Mouse (Mus musculus): ENCODE data around the gene Muc4. TPM values are rescaled to one million over a fixed set of nuclear protein-coding genes. Genes with fewer than 3 reads are reported as not detected.

Gene Muc4
- polyA plus RNA-seq, 2 experiments = 0.04 TPM; not detected in 1

DNA sequence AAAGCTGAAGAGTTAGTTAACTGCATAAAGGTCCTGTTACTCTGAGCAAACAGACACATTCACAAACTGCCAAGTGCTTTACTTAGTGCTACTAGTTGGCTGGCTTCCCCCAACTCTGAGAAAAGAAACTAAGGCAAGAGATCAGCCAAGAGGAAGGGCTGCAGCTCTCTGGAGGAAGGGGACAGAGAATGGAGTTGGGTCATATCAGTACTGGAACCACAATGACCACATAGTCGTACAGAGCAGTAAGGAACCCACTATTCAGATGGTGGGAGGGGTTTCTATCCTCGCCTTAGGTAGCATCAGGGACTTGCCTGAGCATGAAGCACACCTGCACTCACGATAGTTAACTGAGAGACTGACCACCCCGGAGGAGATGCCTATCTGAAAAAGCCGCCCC is 87.2 kb downstream of the Muc4 start:
- peaks cover 54% of the 10 kb centered on the region for H3K36me3 ChIP-seq (ENCODE audit: control insufficient read depth, insufficient read depth, low read length)
- no peak overlapping the region for H3K4me3 ChIP-seq (replicated peaks; ENCODE audit: low read length)
- H3K4me1 ChIP-seq (ENCODE audit: control insufficient read depth, insufficient read depth, low read length) = no peaks in the 10 kb centered on the region
- no peak overlapping the region for H3K27ac ChIP-seq (replicated peaks; ENCODE audit: low read depth, low read length)
- H3K9ac ChIP-seq (ENCODE audit: low read depth, low read length, severe bottlenecking) = no peak overlapping the region
- DNase-seq (ENCODE audit: low spot score) = no peak
- no peaks in the 10 kb centered on the region for H3K27me3 ChIP-seq (ENCODE audit: control insufficient read depth, insufficient read depth, low read length)
- no peak for ATAC-seq (ENCODE audit: low FRiP score, low read depth)
- H3K4me2 ChIP-seq (replicated peaks; ENCODE audit: low read depth, low read length, severe bottlenecking) = no peak overlapping the region
- no peaks in the 10 kb centered on the region for H3K9me3 ChIP-seq (ENCODE audit: control insufficient read depth, low read length)
- 80% methylated on average over 5 of the region's 5 CpGs for WGBS
- TF ChIP-seq POLR2A (IDR thresholded peaks at IDR 0.05; ENCODE audit: borderline replicate concordance, extremely low read depth, insufficient read depth, insufficient read length) = no peak

DNA sequence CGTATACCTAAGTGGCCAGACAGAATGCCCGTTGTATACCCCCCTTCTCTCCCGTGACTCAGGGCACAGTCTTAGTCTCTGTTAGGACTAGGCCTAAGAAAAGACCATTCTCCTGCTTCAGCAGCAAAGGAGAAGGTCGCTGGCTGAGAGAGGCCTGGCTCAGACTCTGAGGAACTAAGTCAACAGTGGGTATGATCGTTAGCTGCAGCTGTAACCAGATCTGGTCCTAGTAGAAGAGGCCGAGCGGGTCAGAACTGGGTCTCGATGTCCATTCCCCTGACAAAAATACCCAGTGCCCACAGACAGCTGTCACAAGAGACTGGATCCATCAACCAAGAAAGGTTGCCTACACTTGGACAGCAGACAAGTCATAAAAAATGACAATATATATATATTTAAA is 87.8 kb downstream of the Muc4 start:
- Histone ChIP-seq H3K9ac (ENCODE audit: low read depth, low read length, severe bottlenecking) (no peak overlapping the region), H3K4me3 (replicated peaks; ENCODE audit: low read length) (no peak overlapping the region), H3K27ac (replicated peaks; ENCODE audit: low read depth, low read length) (no peak overlapping the region), H3K27me3 (ENCODE audit: control insufficient read depth, insufficient read depth, low read length) (no peaks in the 10 kb centered on the region), H3K36me3 (ENCODE audit: control insufficient read depth, insufficient read depth, low read length) (peaks cover 60% of the 10 kb centered on the region), H3K4me1 (ENCODE audit: control insufficient read depth, insufficient read depth, low read length) (no peaks in the 10 kb centered on the region), H3K9me3 (ENCODE audit: control insufficient read depth, low read length) (no peaks in the 10 kb centered on the region), H3K4me2 (replicated peaks; ENCODE audit: low read depth, low read length, severe bottlenecking) (no peak overlapping the region)
- no peak for ATAC-seq (ENCODE audit: low FRiP score, low read depth)
- no peak for DNase-seq (ENCODE audit: low spot score)
- no peak for TF ChIP-seq POLR2A (IDR thresholded peaks at IDR 0.05; ENCODE audit: borderline replicate concordance, extremely low read depth, insufficient read depth, insufficient read length)
- 80% methylated on average over 8 of the region's 8 CpGs for WGBS

DNA sequence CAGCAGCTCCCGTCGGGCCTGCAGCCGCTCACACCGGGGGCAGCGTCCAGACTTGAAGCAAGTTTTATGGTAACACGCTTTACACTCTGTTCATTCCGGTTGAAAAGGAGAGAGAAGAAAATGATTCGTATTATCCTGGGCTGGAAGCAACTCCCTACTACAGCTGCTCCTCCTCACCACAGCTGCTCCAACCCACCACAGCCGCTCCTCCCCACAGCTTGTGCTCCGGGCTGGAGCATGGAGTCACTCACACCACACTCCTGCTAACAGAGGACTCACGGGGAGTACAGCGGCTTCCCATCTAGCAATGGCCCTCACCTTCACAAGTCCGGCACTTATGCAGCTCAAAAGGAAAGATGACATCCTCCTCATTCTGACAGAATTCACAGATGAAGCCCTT is 88.4 kb downstream of the Muc4 start:
- H3K4me3 ChIP-seq (replicated peaks; ENCODE audit: low read length) = no peak overlapping the region
- DNase-seq (ENCODE audit: low spot score) (no peak), ATAC-seq (ENCODE audit: low FRiP score, low read depth) (no peak)
- no peaks in the 10 kb centered on the region for H3K9me3 ChIP-seq (ENCODE audit: control insufficient read depth, low read length)
- H3K4me2 ChIP-seq (replicated peaks; ENCODE audit: low read depth, low read length, severe bottlenecking) = no peak overlapping the region
- H3K27me3 ChIP-seq (ENCODE audit: control insufficient read depth, insufficient read depth, low read length) = no peaks in the 10 kb centered on the region
- H3K36me3 ChIP-seq (ENCODE audit: control insufficient read depth, insufficient read depth, low read length) = peaks cover 66% of the 10 kb centered on the region
- no peak overlapping the region for H3K27ac ChIP-seq (replicated peaks; ENCODE audit: low read depth, low read length)
- no peaks in the 10 kb centered on the region for H3K4me1 ChIP-seq (ENCODE audit: control insufficient read depth, insufficient read depth, low read length)
- no peak for TF ChIP-seq POLR2A (IDR thresholded peaks at IDR 0.05; ENCODE audit: borderline replicate concordance, extremely low read depth, insufficient read depth, insufficient read length)
- H3K9ac ChIP-seq (ENCODE audit: low read depth, low read length, severe bottlenecking) = no peak overlapping the region
- WGBS = 86% methylated on average over 13 of the region's 13 CpGs

DNA sequence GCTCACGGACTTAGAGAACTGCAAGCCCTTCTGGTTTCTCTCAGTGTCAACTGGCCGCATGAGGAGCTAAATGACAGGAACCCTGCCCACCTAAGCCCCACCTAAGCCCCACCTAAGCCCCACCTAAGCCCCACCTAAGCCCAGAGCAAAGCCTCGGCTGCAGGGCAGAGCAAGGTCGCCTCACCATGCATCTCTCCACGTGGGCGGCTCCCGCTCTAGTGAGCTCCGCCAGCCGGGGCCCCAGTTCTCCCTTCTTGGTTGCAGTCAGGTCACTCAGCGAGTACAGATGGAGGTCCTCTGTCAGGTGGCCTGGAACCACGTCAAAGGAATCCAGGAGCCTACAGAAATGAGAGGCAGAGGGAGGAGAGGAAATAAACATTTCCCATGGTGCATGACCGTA is 89.7 kb downstream of the Muc4 start:
- Histone ChIP-seq H3K9me3 (ENCODE audit: control insufficient read depth, low read length) (no peaks in the 10 kb centered on the region), H3K4me1 (ENCODE audit: control insufficient read depth, insufficient read depth, low read length) (no peaks in the 10 kb centered on the region), H3K27ac (replicated peaks; ENCODE audit: low read depth, low read length) (no peak overlapping the region), H3K4me2 (replicated peaks; ENCODE audit: low read depth, low read length, severe bottlenecking) (no peak overlapping the region), H3K27me3 (ENCODE audit: control insufficient read depth, insufficient read depth, low read length) (no peaks in the 10 kb centered on the region), H3K36me3 (ENCODE audit: control insufficient read depth, insufficient read depth, low read length) (peaks cover 70% of the 10 kb centered on the region), H3K4me3 (replicated peaks; ENCODE audit: low read length) (no peak overlapping the region), H3K9ac (ENCODE audit: low read depth, low read length, severe bottlenecking) (no peak overlapping the region)
- DNase-seq (ENCODE audit: low spot score) (no peak), ATAC-seq (ENCODE audit: low FRiP score, low read depth) (no peak)
- 70% methylated on average over 12 of the region's 12 CpGs for WGBS
- TF ChIP-seq POLR2A (IDR thresholded peaks at IDR 0.05; ENCODE audit: borderline replicate concordance, extremely low read depth, insufficient read depth, insufficient read length) = no peak

DNA sequence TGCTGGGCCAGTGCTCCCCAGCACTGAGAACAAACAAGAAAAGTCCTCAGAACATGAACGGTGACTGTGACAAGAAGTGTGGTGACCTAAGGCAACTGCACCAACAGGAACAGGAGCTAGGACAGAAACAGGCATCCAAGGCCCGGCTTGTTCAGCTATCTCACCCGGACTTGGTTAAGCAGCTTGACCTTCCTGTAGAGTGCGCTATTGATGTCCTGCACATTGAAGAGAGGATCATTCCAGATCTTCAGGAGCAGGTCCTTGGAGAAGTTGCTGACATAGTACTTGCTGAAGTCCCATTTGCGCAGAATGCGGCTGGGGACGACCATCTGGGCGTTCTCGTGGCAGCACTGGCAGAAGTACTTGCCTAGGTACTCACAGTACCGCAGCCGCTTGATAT is 90.8 kb downstream of the Muc4 start:
- Histone ChIP-seq H3K9ac (ENCODE audit: low read depth, low read length, severe bottlenecking) (no peak overlapping the region), H3K36me3 (ENCODE audit: control insufficient read depth, insufficient read depth, low read length) (peaks cover 69% of the 10 kb centered on the region), H3K27ac (replicated peaks; ENCODE audit: low read depth, low read length) (no peak overlapping the region), H3K4me2 (replicated peaks; ENCODE audit: low read depth, low read length, severe bottlenecking) (no peak overlapping the region), H3K4me3 (replicated peaks; ENCODE audit: low read length) (no peak overlapping the region), H3K4me1 (ENCODE audit: control insufficient read depth, insufficient read depth, low read length) (no peaks in the 10 kb centered on the region), H3K27me3 (ENCODE audit: control insufficient read depth, insufficient read depth, low read length) (no peaks in the 10 kb centered on the region), H3K9me3 (ENCODE audit: control insufficient read depth, low read length) (no peaks in the 10 kb centered on the region)
- TF ChIP-seq POLR2A (IDR thresholded peaks at IDR 0.05; ENCODE audit: borderline replicate concordance, extremely low read depth, insufficient read depth, insufficient read length) = no peak
- 96% methylated on average over 11 of the region's 11 CpGs for WGBS
- DNase-seq (ENCODE audit: low spot score) (no peak), ATAC-seq (ENCODE audit: low FRiP score, low read depth) (no peak)

DNA sequence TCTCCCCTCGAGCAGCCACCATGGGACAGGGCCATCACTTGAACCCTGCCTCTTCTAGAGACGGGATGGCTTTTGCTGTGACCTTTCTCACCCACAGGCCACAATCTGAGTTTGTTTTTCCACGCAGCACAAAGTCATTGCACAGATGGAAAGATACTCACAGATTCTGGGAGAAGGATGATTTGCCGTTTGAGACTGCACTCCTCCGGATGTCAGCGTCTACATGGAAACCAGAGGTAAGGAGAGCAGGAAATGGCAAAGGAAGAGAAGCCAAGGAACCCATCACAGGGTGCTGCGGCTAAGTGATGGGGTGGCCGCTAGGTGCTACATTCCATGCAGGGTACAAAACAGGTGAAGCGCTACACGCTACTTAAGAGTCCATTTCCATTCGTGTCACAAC is 93.4 kb downstream of the Muc4 start:
- ATAC-seq (ENCODE audit: low FRiP score, low read depth) = no peak
- peaks cover 62% of the 10 kb centered on the region for H3K36me3 ChIP-seq (ENCODE audit: control insufficient read depth, insufficient read depth, low read length)
- no peak for DNase-seq (ENCODE audit: low spot score)
- no peaks in the 10 kb centered on the region for H3K4me1 ChIP-seq (ENCODE audit: control insufficient read depth, insufficient read depth, low read length)
- H3K27me3 ChIP-seq (ENCODE audit: control insufficient read depth, insufficient read depth, low read length) = no peaks in the 10 kb centered on the region
- no peak overlapping the region for H3K9ac ChIP-seq (ENCODE audit: low read depth, low read length, severe bottlenecking)
- H3K4me3 ChIP-seq (replicated peaks; ENCODE audit: low read length) = no peak overlapping the region
- no peak overlapping the region for H3K4me2 ChIP-seq (replicated peaks; ENCODE audit: low read depth, low read length, severe bottlenecking)
- no peak overlapping the region for H3K27ac ChIP-seq (replicated peaks; ENCODE audit: low read depth, low read length)
- TF ChIP-seq POLR2A (IDR thresholded peaks at IDR 0.05; ENCODE audit: borderline replicate concordance, extremely low read depth, insufficient read depth, insufficient read length) = no peak
- 82% methylated on average over 11 of the region's 11 CpGs for WGBS
- H3K9me3 ChIP-seq (ENCODE audit: control insufficient read depth, low read length) = no peaks in the 10 kb centered on the region
